Mouse (Mus musculus): Measurements from ENCODE around the gene Ltv1. TPM values are rescaled to one million over a fixed set of nuclear protein-coding genes. Genes with fewer than 3 reads are reported as not detected.

Ltv1 gene
- polyA plus RNA-seq, 1 experiment = 13.7 TPM

DNA sequence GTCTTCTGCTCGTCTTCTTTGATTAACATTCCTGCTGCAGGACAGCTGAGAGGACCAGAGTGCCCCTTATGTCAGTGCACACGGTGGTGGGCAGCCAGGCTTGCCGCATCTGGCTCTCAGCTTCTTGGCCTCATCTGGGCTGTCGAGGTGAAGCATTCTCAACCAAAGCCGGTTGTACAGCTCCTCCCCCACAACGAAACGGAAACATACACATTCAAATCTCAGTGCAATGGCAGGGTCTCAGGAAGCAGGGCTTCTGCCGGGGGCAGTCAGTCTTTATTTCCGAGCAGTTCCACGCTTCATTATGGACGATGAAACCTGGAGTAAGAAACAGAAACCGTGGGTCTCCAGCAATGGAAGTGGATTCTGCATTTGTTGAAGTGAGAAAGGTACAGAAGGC lies 21.0 kb upstream of the Ltv1 start:
- DNase-seq = no peak
- Histone ChIP-seq H3K27me3 (ENCODE audit: control insufficient read depth, insufficient read depth, low read length) (no peaks in the 10 kb centered on the region), H3K27ac (ENCODE audit: control insufficient read depth, insufficient read depth, low read length) (no peak overlapping the region), H3K36me3 (ENCODE audit: control insufficient read depth, insufficient read depth, low read length) (no peaks in the 10 kb centered on the region), H3K4me3 (ENCODE audit: control insufficient read depth, insufficient read depth, low read length) (no peak overlapping the region), H3K4me1 (replicated peaks; ENCODE audit: control insufficient read depth, insufficient read depth, low read length) (no peaks in the 10 kb centered on the region)
- no peak for TF ChIP-seq CTCF (IDR thresholded peaks at IDR 0.05; ENCODE audit: borderline replicate concordance, control insufficient read depth, extremely low read depth, insufficient read depth, low read length, poor library complexity)
- TF ChIP-seq POLR2A (IDR thresholded peaks at IDR 0.05; ENCODE audit: control insufficient read depth, extremely low read depth, insufficient read depth, low read length, poor library complexity) = no peak
- 96% methylated on average over 12 of the region's 12 CpGs for WGBS

DNA sequence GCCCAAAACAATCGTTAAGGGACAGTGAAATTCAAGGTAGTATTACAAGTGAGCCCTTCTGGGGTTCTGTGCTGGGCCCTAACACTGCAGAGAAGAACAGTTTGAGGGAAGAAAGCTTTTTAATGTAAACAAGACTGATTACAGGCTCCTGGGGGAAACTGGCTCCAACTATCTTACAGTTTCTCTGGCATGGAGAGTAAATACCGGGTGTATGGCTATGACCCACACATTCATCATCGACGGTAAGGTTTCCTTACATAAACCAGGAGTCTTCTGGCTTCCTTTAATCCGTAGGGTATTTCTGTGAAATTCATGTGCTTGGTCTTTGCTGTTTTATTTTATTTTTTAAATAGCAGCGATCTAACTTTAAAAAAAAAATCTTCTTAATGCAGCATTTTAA lies 19.9 kb upstream of the Ltv1 start:
- no peaks in the 10 kb centered on the region for H3K36me3 ChIP-seq (ENCODE audit: control insufficient read depth, insufficient read depth, low read length)
- DNase-seq = no peak
- H3K4me3 ChIP-seq (ENCODE audit: control insufficient read depth, insufficient read depth, low read length) = no peak overlapping the region
- 96% methylated on average over 6 of the region's 6 CpGs for WGBS
- TF ChIP-seq POLR2A (IDR thresholded peaks at IDR 0.05; ENCODE audit: control insufficient read depth, extremely low read depth, insufficient read depth, low read length, poor library complexity) = no peak
- no peak for TF ChIP-seq CTCF (IDR thresholded peaks at IDR 0.05; ENCODE audit: borderline replicate concordance, control insufficient read depth, extremely low read depth, insufficient read depth, low read length, poor library complexity)
- no peaks in the 10 kb centered on the region for H3K4me1 ChIP-seq (replicated peaks; ENCODE audit: control insufficient read depth, insufficient read depth, low read length)
- no peaks in the 10 kb centered on the region for H3K27me3 ChIP-seq (ENCODE audit: control insufficient read depth, insufficient read depth, low read length)
- H3K27ac ChIP-seq (ENCODE audit: control insufficient read depth, insufficient read depth, low read length) = no peak overlapping the region

DNA sequence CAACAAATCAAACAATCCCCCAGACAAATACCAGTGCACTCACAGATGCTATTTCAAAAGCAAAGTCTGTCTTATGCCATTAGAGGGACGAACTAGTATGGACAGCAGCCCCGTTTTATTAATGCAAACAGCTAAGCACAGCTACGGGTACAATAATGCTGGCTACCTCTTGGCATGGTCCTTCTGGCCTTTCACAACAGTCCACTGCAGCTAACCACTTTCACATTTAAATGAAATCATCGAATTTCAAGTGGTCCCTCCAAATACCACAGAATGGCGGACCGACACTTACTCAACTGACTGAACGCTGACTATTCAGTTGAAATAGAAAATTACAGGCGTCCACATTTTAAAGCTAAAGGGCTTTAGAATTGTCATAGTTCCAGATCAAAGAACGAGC lies 19.4 kb upstream of the Ltv1 start:
- H3K36me3 ChIP-seq (ENCODE audit: control insufficient read depth, insufficient read depth, low read length) = no peaks in the 10 kb centered on the region
- H3K4me3 ChIP-seq (ENCODE audit: control insufficient read depth, insufficient read depth, low read length) = no peak overlapping the region
- 94% methylated on average over 9 of the region's 9 CpGs for WGBS
- H3K4me1 ChIP-seq (replicated peaks; ENCODE audit: control insufficient read depth, insufficient read depth, low read length) = no peaks in the 10 kb centered on the region
- no peaks in the 10 kb centered on the region for H3K27me3 ChIP-seq (ENCODE audit: control insufficient read depth, insufficient read depth, low read length)
- TF ChIP-seq POLR2A (IDR thresholded peaks at IDR 0.05; ENCODE audit: control insufficient read depth, extremely low read depth, insufficient read depth, low read length, poor library complexity) (no peak), CTCF (IDR thresholded peaks at IDR 0.05; ENCODE audit: borderline replicate concordance, control insufficient read depth, extremely low read depth, insufficient read depth, low read length, poor library complexity) (no peak)
- no peak for DNase-seq
- H3K27ac ChIP-seq (ENCODE audit: control insufficient read depth, insufficient read depth, low read length) = no peak overlapping the region

DNA sequence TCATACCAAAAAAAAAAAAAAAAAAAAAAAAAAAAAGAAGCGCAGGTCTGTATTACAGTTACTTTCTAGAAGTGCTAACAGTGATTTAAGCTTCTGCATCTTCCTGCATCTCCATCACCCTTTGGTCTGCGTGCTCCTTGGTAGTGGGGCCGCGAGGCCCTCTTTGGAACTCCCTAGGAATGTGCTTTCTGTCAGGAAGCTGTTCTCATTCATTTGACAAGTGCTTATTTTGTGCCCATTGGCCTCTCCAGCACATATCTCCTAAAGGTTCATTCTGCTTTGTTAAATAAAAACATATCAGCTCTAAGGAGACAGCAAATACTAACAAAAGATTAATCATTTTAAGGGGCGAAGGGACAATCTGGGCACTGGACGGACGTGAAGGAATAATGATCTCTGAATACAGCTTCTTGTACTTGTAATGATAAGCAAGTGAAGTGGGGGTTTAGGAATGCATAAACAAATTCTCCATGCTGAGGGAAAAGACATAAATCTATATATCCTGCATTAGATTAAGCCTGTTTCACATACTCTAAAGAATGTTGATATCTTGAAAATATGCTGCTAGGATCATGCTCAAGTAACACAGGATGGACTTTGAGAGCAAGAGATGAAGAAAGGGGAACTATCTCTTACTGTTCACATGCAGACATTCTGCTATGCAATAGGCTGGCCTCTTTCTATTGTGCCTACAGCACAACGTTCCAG lies 17.1 kb upstream of the Ltv1 start:
- Histone ChIP-seq H3K36me3 (ENCODE audit: control insufficient read depth, insufficient read depth, low read length) (no peaks in the 10 kb centered on the region), H3K27ac (ENCODE audit: control insufficient read depth, insufficient read depth, low read length) (no peak overlapping the region), H3K27me3 (ENCODE audit: control insufficient read depth, insufficient read depth, low read length) (no peaks in the 10 kb centered on the region), H3K4me3 (ENCODE audit: control insufficient read depth, insufficient read depth, low read length) (no peak overlapping the region), H3K4me1 (replicated peaks; ENCODE audit: control insufficient read depth, insufficient read depth, low read length) (no peaks in the 10 kb centered on the region)
- TF ChIP-seq POLR2A (IDR thresholded peaks at IDR 0.05; ENCODE audit: control insufficient read depth, extremely low read depth, insufficient read depth, low read length, poor library complexity) (no peak), CTCF (IDR thresholded peaks at IDR 0.05; ENCODE audit: borderline replicate concordance, control insufficient read depth, extremely low read depth, insufficient read depth, low read length, poor library complexity) (no peak)
- 90% methylated on average over 8 of the region's 8 CpGs for WGBS
- DNase-seq = no peak

DNA sequence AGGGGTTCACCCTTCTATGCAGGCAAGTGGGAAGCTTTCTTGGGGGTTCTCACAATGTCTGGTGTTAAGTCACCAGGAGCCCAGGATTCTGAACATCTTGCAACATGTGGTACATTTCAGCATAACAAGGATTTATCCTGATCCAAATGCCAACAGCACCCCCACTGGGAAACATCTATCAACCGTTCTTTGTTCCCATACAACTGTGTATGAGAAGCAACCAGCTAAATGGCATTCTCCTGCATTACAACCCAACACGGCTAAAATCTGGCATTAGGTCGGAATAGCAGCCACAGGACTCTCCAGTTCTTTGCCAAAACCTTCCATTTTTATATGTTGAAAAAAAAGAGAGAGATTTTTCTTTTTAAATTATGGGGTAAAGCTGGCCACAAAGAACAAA lies 16.5 kb upstream of the Ltv1 start:
- Histone ChIP-seq H3K4me1 (replicated peaks; ENCODE audit: control insufficient read depth, insufficient read depth, low read length) (no peaks in the 10 kb centered on the region), H3K36me3 (ENCODE audit: control insufficient read depth, insufficient read depth, low read length) (no peaks in the 10 kb centered on the region), H3K27ac (ENCODE audit: control insufficient read depth, insufficient read depth, low read length) (no peak overlapping the region), H3K27me3 (ENCODE audit: control insufficient read depth, insufficient read depth, low read length) (no peaks in the 10 kb centered on the region), H3K4me3 (ENCODE audit: control insufficient read depth, insufficient read depth, low read length) (no peak overlapping the region)
- TF ChIP-seq POLR2A (IDR thresholded peaks at IDR 0.05; ENCODE audit: control insufficient read depth, extremely low read depth, insufficient read depth, low read length, poor library complexity) (no peak), CTCF (IDR thresholded peaks at IDR 0.05; ENCODE audit: borderline replicate concordance, control insufficient read depth, extremely low read depth, insufficient read depth, low read length, poor library complexity) (no peak)
- 91% methylated on average over 3 of the region's 3 CpGs for whole genome bisulfite sequencing
- DNase-seq = no peak

DNA sequence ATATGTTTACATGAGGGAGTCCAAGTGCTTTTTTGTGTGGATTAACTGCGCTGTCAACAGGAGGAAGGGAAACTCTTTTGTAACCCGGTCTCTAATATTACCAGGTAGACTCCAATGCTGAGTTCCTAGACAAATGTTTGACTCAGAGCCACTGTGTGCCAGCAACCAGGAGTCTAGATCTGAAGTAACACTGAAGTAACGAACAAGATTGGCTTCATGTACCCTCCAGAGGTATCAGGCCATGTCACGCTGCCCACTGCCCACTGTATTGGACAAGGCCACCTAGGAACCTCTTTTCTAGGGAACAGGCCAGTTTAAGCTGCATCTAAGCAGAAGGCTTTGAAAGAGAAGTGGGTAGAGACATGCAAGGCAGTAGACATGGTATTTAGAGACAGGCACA lies 16.1 kb upstream of the Ltv1 start:
- Histone ChIP-seq H3K4me1 (replicated peaks; ENCODE audit: control insufficient read depth, insufficient read depth, low read length) (no peaks in the 10 kb centered on the region), H3K4me3 (ENCODE audit: control insufficient read depth, insufficient read depth, low read length) (no peak overlapping the region), H3K36me3 (ENCODE audit: control insufficient read depth, insufficient read depth, low read length) (no peaks in the 10 kb centered on the region), H3K27ac (ENCODE audit: control insufficient read depth, insufficient read depth, low read length) (no peak overlapping the region), H3K27me3 (ENCODE audit: control insufficient read depth, insufficient read depth, low read length) (no peaks in the 10 kb centered on the region)
- no peak for TF ChIP-seq CTCF (IDR thresholded peaks at IDR 0.05; ENCODE audit: borderline replicate concordance, control insufficient read depth, extremely low read depth, insufficient read depth, low read length, poor library complexity)
- no peak for TF ChIP-seq POLR2A (IDR thresholded peaks at IDR 0.05; ENCODE audit: control insufficient read depth, extremely low read depth, insufficient read depth, low read length, poor library complexity)
- 97% methylated on average over 4 of the region's 4 CpGs for WGBS
- DNase-seq = no peak

Measured in thymus, adult 2 months (tissue).